Mouse (Mus musculus) liver, embryonic 14.5 days (tissue): ENCODE measurements around the gene Tubg2.
A peak's percentile ranks its signal among the peaks of the same experiment; 100 is the strongest.

ENCODE experiments used
- CTCF ChIP-seq: IDR thresholded peaks from 2 replicates; pipeline ENCODE4 v1.5.1; 2016; ENCODE audit warnings: antibody characterized with exemption, low read depth, control low read depth
- EP300 ChIP-seq: IDR thresholded peaks from 2 replicates; pipeline ENCODE4 v1.6.1; 2016; ENCODE audit warnings: antibody characterized with exemption, low read depth

DNA sequence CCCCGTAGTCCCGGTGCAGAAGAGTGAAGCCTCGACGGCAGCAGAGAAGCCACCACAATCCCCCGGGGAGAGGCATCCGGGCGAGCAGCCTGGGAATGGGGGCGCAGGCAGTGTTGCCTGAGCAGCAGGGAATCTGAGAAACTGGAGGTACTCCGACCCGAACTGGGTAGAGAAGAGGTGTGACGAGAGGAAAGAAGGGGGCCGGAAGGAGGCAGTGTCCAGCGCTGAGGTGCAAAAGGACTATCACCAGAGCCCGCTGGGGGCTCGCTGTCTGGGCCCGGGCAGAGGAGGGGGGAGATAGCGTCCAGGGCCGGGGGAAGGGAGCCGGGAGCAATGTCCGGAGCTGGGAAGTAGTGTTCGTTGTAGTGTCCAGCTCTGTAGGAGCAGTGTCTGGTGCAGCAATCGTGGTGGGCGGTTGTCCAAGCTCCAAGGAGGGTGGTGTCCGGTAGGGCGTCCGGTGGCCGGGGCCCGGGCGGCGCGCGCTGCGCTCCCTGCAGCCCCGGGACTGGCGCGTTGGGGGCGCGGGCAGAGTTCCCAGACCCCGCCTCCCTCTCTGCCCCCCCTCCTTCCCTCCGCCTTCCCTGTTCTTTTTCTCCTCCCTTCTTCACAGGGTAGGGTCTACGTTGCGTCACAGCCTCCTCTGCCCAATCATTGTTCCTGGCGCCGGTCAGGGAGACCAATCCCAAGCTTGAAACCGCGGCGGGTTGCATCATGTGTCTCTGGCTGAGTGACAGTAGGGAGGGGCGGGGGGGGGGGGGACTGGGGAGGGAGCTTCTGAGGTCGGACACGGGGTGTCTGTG is 15.3 kb downstream of the Tubg2 start, which contains the start of gene Plekhh3:
- TF ChIP-seq CTCF (0 out of 2 replicates have a peak, but pooled peaks have one; percentile 4), EP300 (no peak)
